Mouse (Mus musculus) neural tube, embryonic 14.5 days (tissue): Measurements from ENCODE around the gene Fam189b. TPM values are rescaled to one million over a fixed set of nuclear protein-coding genes. Genes with fewer than 3 reads are reported as not detected.

Experiments
- ATAC-seq: fragments of 200-750 bp; cut with Nextera tagmentation; 2 replicates; pipeline ENCODE4 v1.8.0; 2017; ENCODE audit warnings: low read depth, mild to moderate bottlenecking, moderate TSS enrichment, moderate library complexity
- H3K27ac ChIP-seq: fragments of 300-500 bp; sonication (generic); 2 replicates; pipeline ENCODE4 v1.5.1; 2014; ENCODE audit warnings: low read depth, mild to moderate bottlenecking, control low read depth, low read length, moderate library complexity, mixed read lengths
- H3K27me3 ChIP-seq: fragments of 300-500 bp; sonication (generic); 2 replicates; pipeline ENCODE4 v1.6.1; 2014; ENCODE audit warnings: low read length; ENCODE audit not compliant: control insufficient read depth, insufficient read depth
- H3K36me3 ChIP-seq: fragments of 300-500 bp; sonication (generic); 2 replicates; pipeline ENCODE4 v1.6.1; 2014; ENCODE audit warnings: low read length, mixed read lengths; ENCODE audit not compliant: control insufficient read depth, insufficient read depth
- H3K4me1 ChIP-seq: fragments of 300-500 bp; sonication (generic); 2 replicates; pipeline ENCODE4 v1.6.1; 2014; ENCODE audit warnings: low read length; ENCODE audit not compliant: control insufficient read depth, insufficient read depth
- H3K4me2 ChIP-seq: fragments of 300-500 bp; sonication (generic); 2 replicates; pipeline ENCODE4 v1.6.1; 2014; ENCODE audit warnings: mild to moderate bottlenecking, low read depth, low read length, control low read depth
- H3K4me3 ChIP-seq: fragments of 300-500 bp; sonication (generic); 2 replicates; pipeline ENCODE4 v1.5.1; 2014; ENCODE audit warnings: low read depth, low read length, control low read depth, mixed read lengths
- H3K9ac ChIP-seq: fragments of 300-500 bp; sonication (generic); replicated peaks from 2 replicates; pipeline ENCODE4 v1.6.1; 2014; ENCODE audit warnings: low read depth, mild to moderate bottlenecking, control low read depth, low read length, mixed read lengths
- H3K9me3 ChIP-seq: fragments of 300-500 bp; sonication (generic); 2 replicates; pipeline ENCODE4 v1.6.1; 2016; ENCODE audit warnings: low read length; ENCODE audit not compliant: control insufficient read depth
- WGBS: fragments of 180-500 bp; shearing (Covaris S2); extraction: QIAGEN DNeasy Blood & Tissue Kit; methylation state at CpG from one replicate; pipeline ENCODE4 v1.1.7; 2014; 5-methylcytosine and 5-hydroxymethylcytosine counted together
- polyA plus RNA-seq: library from polyadenylated mRNA; unstranded; fragments of >200 nt; fragmentation: Nextera tagmentation; extraction: Ambion mirVana; gene quantifications from 2 replicates; pipeline ENCODE4 v1.2.1, GENCODE M21; 2014

Fam189b gene
- polyA plus RNA-seq, 1 experiment from 2014 or later: 38.5 TPM

GRCm38 (mm10) chr3:89163643-89164245 is 19.2 kb upstream of the Fam189b start:
- H3K9me3 ChIP-seq: no peaks in the 10 kb centered on the region
- peak overlapping the region; percentile 91 for H3K4me3 ChIP-seq
- peaks cover 4% of the 10 kb centered on the region; the same call in 1 of the 2 replicates for H3K27me3 ChIP-seq
- H3K36me3 ChIP-seq: peaks cover 12% of the 10 kb centered on the region
- peaks cover 19% of the 10 kb centered on the region for H3K4me1 ChIP-seq
- ATAC-seq: no peak
- peak overlapping the region; percentile 93; the same call in 1 of the 2 replicates for H3K9ac ChIP-seq
- peak overlapping the region; percentile 93; the same call in 1 of the 2 replicates for H3K27ac ChIP-seq
- peak overlapping the region; percentile 71 for H3K4me2 ChIP-seq
- 77% methylated on average over 5 of the region's 5 CpGs for WGBS

GRCm38 (mm10) chr3:89164506-89165267 is 18.3 kb upstream of the Fam189b start, which contains the start of gene Clk2:
Clk2 (plus strand) TSS chr3:89164795.
- Histone ChIP-seq H3K4me1 (peaks cover 15% of the 10 kb centered on the region), H3K9me3 (no peaks in the 10 kb centered on the region), H3K4me2 (peak within 1 kb of the TSS; percentile 71), H3K27ac (peak within 1 kb of the TSS; percentile 93), H3K9ac (peak within 1 kb of the TSS; percentile 93), H3K27me3 (peaks cover 4% of the 10 kb centered on the region; the same call in 1 of the 2 replicates), H3K4me3 (peak within 1 kb of the TSS; percentile 91), H3K36me3 (peaks cover 22% of the 10 kb centered on the region)
- WGBS: 1% methylated on average over 72 of the region's 79 CpGs
- peak; percentile 96 for ATAC-seq

DNA sequence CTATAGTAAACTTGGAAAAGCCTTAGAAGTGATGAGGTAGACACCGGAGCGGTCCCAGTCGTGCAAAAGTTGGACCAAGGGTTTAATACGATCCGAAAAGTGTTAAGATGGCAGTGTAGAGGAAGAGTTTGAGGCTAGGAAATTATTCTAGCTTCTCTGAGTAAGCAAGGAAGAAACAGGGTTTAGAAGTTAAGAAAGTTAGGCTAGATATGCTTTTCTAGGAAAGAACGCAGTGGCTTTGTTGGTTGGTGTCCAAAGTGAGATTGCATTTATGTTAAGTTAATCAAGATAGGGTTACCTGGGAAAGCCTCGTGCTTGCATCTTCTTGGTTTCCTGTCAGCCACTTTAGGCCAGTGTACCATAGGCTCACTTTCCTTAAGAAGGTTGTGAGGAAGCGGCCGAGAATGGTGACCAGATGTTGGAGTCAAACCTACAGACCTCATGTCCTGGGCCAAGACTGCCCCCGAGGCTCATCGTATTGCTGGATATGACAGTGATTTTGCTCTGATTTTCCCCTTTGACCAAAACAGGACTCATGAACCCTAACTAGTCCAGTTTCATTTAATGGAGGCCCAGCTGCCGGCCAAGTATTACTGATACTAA is 17.6 kb upstream of the Fam189b start:
- 28% methylated on average over 12 of the region's 12 CpGs for WGBS

GRCm38 (mm10) chr3:89166945-89167344 is 16.0 kb upstream of the Fam189b start:
- no peak overlapping the region for H3K27ac ChIP-seq
- 98% methylated on average over 19 of the region's 19 CpGs for WGBS
- peaks cover 32% of the 10 kb centered on the region for H3K36me3 ChIP-seq
- no peak for ATAC-seq
- no peak overlapping the region for H3K4me3 ChIP-seq
- H3K4me2 ChIP-seq: no peak overlapping the region
- peaks cover 2% of the 10 kb centered on the region; the same call in 1 of the 2 replicates for H3K27me3 ChIP-seq
- peaks cover 15% of the 10 kb centered on the region for H3K4me1 ChIP-seq
- H3K9me3 ChIP-seq: no peaks in the 10 kb centered on the region
- H3K9ac ChIP-seq: no peak overlapping the region

More for the DNA sequence above, 17.6 kb upstream of the Fam189b start:
- Histone ChIP-seq H3K36me3 (peaks cover 26% of the 10 kb centered on the region), H3K27me3 (peaks cover 2% of the 10 kb centered on the region; the same call in 1 of the 2 replicates), H3K9me3 (no peaks in the 10 kb centered on the region), H3K9ac (peak overlapping the region; percentile 93), H3K27ac (peak overlapping the region; percentile 93), H3K4me3 (peak overlapping the region; percentile 91), H3K4me2 (peak overlapping the region; percentile 71), H3K4me1 (peaks cover 15% of the 10 kb centered on the region)
- ATAC-seq: no peak; the same call in 1 of the 2 replicates

DNA sequence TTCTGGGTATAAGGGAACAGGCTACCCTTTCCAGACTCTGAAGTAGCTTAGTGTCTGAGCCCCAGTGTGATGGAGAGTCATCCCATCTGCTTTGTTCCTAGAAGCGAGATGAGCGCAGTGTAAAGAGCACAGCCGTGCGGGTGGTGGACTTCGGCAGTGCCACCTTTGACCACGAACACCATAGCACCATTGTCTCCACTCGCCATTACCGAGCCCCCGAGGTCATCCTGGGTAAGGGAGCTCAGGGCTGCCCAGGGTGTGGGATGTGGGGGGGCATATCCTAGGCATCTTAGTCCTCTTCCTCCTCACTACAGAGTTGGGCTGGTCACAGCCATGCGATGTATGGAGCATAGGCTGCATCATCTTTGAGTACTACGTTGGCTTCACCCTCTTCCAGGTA is 8.1 kb upstream of the Fam189b start:
- Histone ChIP-seq H3K9me3 (no peaks in the 10 kb centered on the region), H3K27me3 (no peaks in the 10 kb centered on the region), H3K4me1 (peaks cover 11% of the 10 kb centered on the region), H3K36me3 (peaks cover 57% of the 10 kb centered on the region), H3K9ac (no peak overlapping the region), H3K4me3 (no peak overlapping the region), H3K4me2 (no peak overlapping the region), H3K27ac (no peak overlapping the region)
- 93% methylated on average over 11 of the region's 11 CpGs for WGBS
- no peak for ATAC-seq

GRCm38 (mm10) chr3:89175544-89175943 is 7.4 kb upstream of the Fam189b start:
- no peak overlapping the region for H3K27ac ChIP-seq
- no peaks in the 10 kb centered on the region for H3K9me3 ChIP-seq
- 94% methylated on average over 10 of the region's 10 CpGs for WGBS
- peaks cover 59% of the 10 kb centered on the region for H3K36me3 ChIP-seq
- ATAC-seq: no peak
- H3K4me2 ChIP-seq: no peak overlapping the region
- H3K4me1 ChIP-seq: peaks cover 11% of the 10 kb centered on the region
- H3K9ac ChIP-seq: no peak overlapping the region
- no peaks in the 10 kb centered on the region for H3K27me3 ChIP-seq
- H3K4me3 ChIP-seq: no peak overlapping the region

GRCm38 (mm10) chr3:89176421-89176820 is 6.5 kb upstream of the Fam189b start:
- Histone ChIP-seq H3K4me1 (peaks cover 11% of the 10 kb centered on the region), H3K4me3 (no peak overlapping the region), H3K27me3 (no peaks in the 10 kb centered on the region), H3K9ac (no peak overlapping the region), H3K4me2 (no peak overlapping the region), H3K9me3 (no peaks in the 10 kb centered on the region), H3K36me3 (peaks cover 61% of the 10 kb centered on the region), H3K27ac (no peak overlapping the region)
- 83% methylated on average over 7 of the region's 7 CpGs for WGBS
- no peak for ATAC-seq

- H3K9me3 ChIP-seq: no peaks in the 10 kb centered on the region
- H3K4me2 ChIP-seq: peak within 1 kb of the TSS; percentile 87
- H3K36me3 ChIP-seq: peaks cover 57% of the 10 kb centered on the region
- no peaks in the 10 kb centered on the region for H3K27me3 ChIP-seq
- peak within 1 kb of the TSS; percentile 66 for H3K9ac ChIP-seq
- peak within 1 kb of the TSS; percentile 36 for H3K27ac ChIP-seq
- peaks cover 11% of the 10 kb centered on the region for H3K4me1 ChIP-seq
- WGBS: under 1% methylated on average over 43 of the region's 43 CpGs
- ATAC-seq: peak; percentile 96
- H3K4me3 ChIP-seq: peak within 1 kb of the TSS; percentile 58
Observed at GRCm38 (mm10) chr3:89177242-89178106, 5.5 kb upstream of the Fam189b start, which contains the start of gene Scamp3. Scamp3 (plus strand) TSS chr3:89177473.
